Comparison of ENCODE assay signal across 13 mouse cellular contexts in genomic region chr13:93951555-93951954, GRCm38 (mm10).
"Had no signal": no experiment of that assay in that cellular context is flagged by ENCODE, and none has a peak within 500 bp of the region (broad histone marks: within the 10 kb centered on the region; RNA-seq: fewer than 3 reads in every experiment).

No protein-coding gene starts in this region.

- H3K9ac ChIP-seq: liver, embryonic 14.5 days; lung, embryonic 15.5 days; midbrain, embryonic 15.5 days; neural tube, embryonic 12.5 days; neural tube, embryonic 15.5 days had no signal

- DNase-seq: layer of hippocampus, postnatal 36 days; lung, adult 18-20 months; thymus, adult 18-20 months; thymus, postnatal 36 days had no signal

- H3K4me3 ChIP-seq: left cerebral cortex, adult 2 months; lung, embryonic 15.5 days; megakaryocyte, embryonic 14.5 days; midbrain, embryonic 15.5 days; neural tube, embryonic 12.5 days; neural tube, embryonic 15.5 days had no signal

- H3K27me3 ChIP-seq: lung, embryonic 15.5 days; midbrain, embryonic 15.5 days; neural tube, embryonic 12.5 days; neural tube, embryonic 15.5 days had no signal

- H3K4me2 ChIP-seq: liver, embryonic 11.5 days; lung, embryonic 15.5 days; midbrain, embryonic 11.5 days; midbrain, embryonic 15.5 days; neural tube, embryonic 12.5 days; neural tube, embryonic 15.5 days had no signal

- H3K9me3 ChIP-seq: lung, embryonic 15.5 days; midbrain, embryonic 15.5 days; neural tube, embryonic 12.5 days; neural tube, embryonic 15.5 days had no signal

- H3K36me3 ChIP-seq: lung, embryonic 15.5 days; midbrain, embryonic 15.5 days; neural tube, embryonic 12.5 days; neural tube, embryonic 15.5 days had no signal

- ATAC-seq: midbrain, embryonic 15.5 days had no signal

- H3K27ac ChIP-seq: left cerebral cortex, adult 2 months; liver, embryonic 14.5 days; lung, embryonic 15.5 days; midbrain, embryonic 15.5 days; neural tube, embryonic 12.5 days; neural tube, embryonic 15.5 days had no signal

- H3K4me1 ChIP-seq: midbrain, embryonic 15.5 days; neural tube, embryonic 12.5 days; neural tube, embryonic 15.5 days had no signal
